Mouse (Mus musculus) lung, postnatal 0 days (tissue): ENCODE measurements around the gene Ptges3l. TPM values are rescaled to one million over a fixed set of nuclear protein-coding genes. Genes with fewer than 3 reads are reported as not detected.

Source experiments
- ATAC-seq: fragments of 200-750 bp; cut with Nextera tagmentation; 2 replicates; pipeline ENCODE4 v1.8.0; 2017; ENCODE audit warnings: moderate library complexity
- DNase-seq: peaks from one replicate; pipeline ENCODE4 v3.0.0-alpha.2; 2016; ENCODE audit warnings: low spot score
- H3K27ac ChIP-seq: fragments of 300-500 bp; sonication (generic); 2 replicates; pipeline ENCODE4 v1.5.1; 2014; ENCODE audit warnings: antibody characterized with exemption, mild to moderate bottlenecking, low read length, mixed read lengths
- H3K27me3 ChIP-seq: fragments of 300-500 bp; sonication (generic); replicated peaks from 2 replicates; pipeline ENCODE4 v1.6.1; 2014; ENCODE audit warnings: low read length, mixed read lengths; ENCODE audit not compliant: insufficient read depth
- H3K36me3 ChIP-seq: fragments of 300-500 bp; sonication (generic); 2 replicates; pipeline ENCODE4 v1.6.1; 2014; ENCODE audit warnings: low read length, mixed read lengths; ENCODE audit not compliant: insufficient read depth
- H3K4me1 ChIP-seq: fragments of 300-500 bp; sonication (generic); 2 replicates; pipeline ENCODE4 v1.6.1; 2014; ENCODE audit warnings: antibody characterized with exemption, low read depth, low read length, mixed read lengths; ENCODE audit not compliant: insufficient read depth
- H3K4me2 ChIP-seq: fragments of 300-500 bp; sonication (generic); replicated peaks from 2 replicates; pipeline ENCODE4 v1.6.1; 2014; ENCODE audit warnings: low read depth, mild to moderate bottlenecking, low read length, moderate library complexity, mixed read lengths
- H3K4me3 ChIP-seq: fragments of 300-500 bp; sonication (generic); 2 replicates; pipeline ENCODE4 v1.5.1; 2014; ENCODE audit warnings: low read depth, low read length
- H3K9ac ChIP-seq: fragments of 300-500 bp; sonication (generic); replicated peaks from 2 replicates; pipeline ENCODE4 v1.6.1; 2014; ENCODE audit warnings: low read depth, mild to moderate bottlenecking
- H3K9me3 ChIP-seq: fragments of 300-500 bp; sonication (generic); 2 replicates; pipeline ENCODE4 v1.6.1; 2016; ENCODE audit warnings: low read length, mixed read lengths
- CTCF ChIP-seq: IDR thresholded peaks from 2 replicates; pipeline ENCODE4 v1.5.1; 2016; ENCODE audit warnings: antibody characterized with exemption, mild to moderate bottlenecking
- EP300 ChIP-seq: IDR thresholded peaks from 2 replicates; pipeline ENCODE4 v1.6.1; 2016; ENCODE audit warnings: antibody characterized with exemption, mild to moderate bottlenecking, control low read depth
- WGBS: fragments of 180-500 bp; shearing (Covaris S2); extraction: QIAGEN DNeasy Blood & Tissue Kit; methylation state at CpG from one replicate; pipeline ENCODE4 v1.1.7; 2014; 5-methylcytosine and 5-hydroxymethylcytosine counted together
- polyA plus RNA-seq: library from polyadenylated mRNA; unstranded; fragments of >200 nt; fragmentation: Nextera tagmentation; extraction: Ambion mirVana; gene quantifications from 2 replicates; pipeline ENCODE4 v1.2.1, GENCODE M21; 2015

Gene Ptges3l
- polyA plus RNA-seq, 1 experiment from 2014 or later: 6.5 TPM

DNA sequence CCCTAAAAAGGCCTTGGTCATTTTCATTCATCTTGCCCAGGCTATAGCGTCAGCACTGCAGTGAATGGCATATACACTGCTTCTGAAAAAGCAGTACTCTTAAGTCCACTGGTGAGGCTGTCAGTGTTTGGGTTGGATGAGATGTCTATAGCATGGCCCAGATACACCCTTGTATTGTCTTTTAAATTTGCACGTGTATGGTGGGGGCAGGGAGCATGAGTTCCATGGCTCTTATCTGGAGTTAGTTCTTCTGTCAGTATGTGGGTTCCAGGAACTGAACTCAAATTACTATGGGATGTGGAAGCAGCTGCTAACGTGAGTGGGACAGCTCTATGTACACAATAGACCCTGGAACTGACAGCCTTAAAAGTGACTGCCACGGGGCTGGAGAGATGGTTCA is 10.7 kb upstream of the Ptges3l start:
- WGBS: 52% methylated on average over 4 of the region's 4 CpGs
- TF ChIP-seq EP300 (no peak), CTCF (no peak)
- Histone ChIP-seq H3K4me3 (no peak overlapping the region), H3K27me3 (no peaks in the 10 kb centered on the region), H3K27ac (no peak overlapping the region), H3K4me1 (no peaks in the 10 kb centered on the region), H3K4me2 (no peak overlapping the region), H3K36me3 (peaks cover 23% of the 10 kb centered on the region), H3K9me3 (no peaks in the 10 kb centered on the region), H3K9ac (no peak overlapping the region)
- no peak for DNase-seq
- ATAC-seq: peak; percentile 67; the same call in 1 of the 2 replicates

DNA sequence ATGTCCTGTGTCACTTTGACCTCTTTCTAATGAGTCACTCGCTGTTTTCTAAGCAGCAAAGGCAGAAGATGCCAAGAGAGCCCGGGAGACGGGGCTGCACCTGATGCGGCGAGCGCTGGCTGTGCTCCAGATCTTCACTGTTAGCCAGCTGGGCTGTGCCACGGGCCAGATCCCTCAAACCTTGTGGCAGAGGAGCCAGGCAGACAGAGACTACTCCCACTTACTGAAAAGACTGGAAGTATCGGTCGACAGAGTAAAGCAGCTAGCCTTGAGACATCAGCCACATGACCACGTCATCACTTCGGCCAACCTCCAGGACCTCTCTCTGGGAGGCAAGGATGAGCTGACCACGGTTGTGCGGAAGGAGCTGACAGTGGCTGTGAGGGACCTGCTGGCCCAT is 8.3 kb upstream of the Ptges3l start:
- DNase-seq (no peak), ATAC-seq (no peak)
- TF ChIP-seq CTCF (no peak), EP300 (no peak)
- Histone ChIP-seq H3K9ac (no peak overlapping the region), H3K27me3 (no peaks in the 10 kb centered on the region), H3K36me3 (peaks cover 23% of the 10 kb centered on the region), H3K4me2 (no peak overlapping the region), H3K9me3 (no peaks in the 10 kb centered on the region), H3K4me3 (no peak overlapping the region), H3K27ac (no peak overlapping the region), H3K4me1 (no peaks in the 10 kb centered on the region)
- 89% methylated on average over 13 of the region's 13 CpGs for WGBS

DNA sequence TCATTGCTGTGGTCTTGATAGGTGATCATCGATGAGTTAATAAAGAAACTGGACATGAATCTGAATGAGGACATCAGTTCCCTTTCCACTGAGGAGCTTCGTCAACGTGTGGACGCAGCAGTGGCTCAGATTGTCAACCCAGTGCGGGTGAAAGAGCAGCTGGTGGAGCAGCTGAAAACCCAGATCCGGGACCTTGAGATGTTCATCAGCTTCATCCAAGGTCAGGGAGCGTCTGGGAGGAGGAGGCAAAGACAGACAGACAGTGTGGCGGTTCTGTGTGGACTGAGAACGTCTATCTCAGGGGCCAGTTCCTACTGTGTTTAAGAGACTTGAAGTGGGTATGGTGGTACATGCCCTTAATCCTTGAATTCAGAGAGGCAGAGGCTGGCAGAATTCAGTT is 6.2 kb upstream of the Ptges3l start:
- no peak overlapping the region for H3K9ac ChIP-seq
- 91% methylated on average over 9 of the region's 9 CpGs for WGBS
- no peak for TF ChIP-seq CTCF
- TF ChIP-seq EP300: no peak
- H3K27me3 ChIP-seq: no peaks in the 10 kb centered on the region
- no peak overlapping the region for H3K4me2 ChIP-seq
- peaks cover 23% of the 10 kb centered on the region for H3K36me3 ChIP-seq
- no peak for ATAC-seq
- H3K4me1 ChIP-seq: peaks cover under 1% of the 10 kb centered on the region
- no peak for DNase-seq
- no peak overlapping the region for H3K4me3 ChIP-seq
- H3K9me3 ChIP-seq: no peaks in the 10 kb centered on the region
- H3K27ac ChIP-seq: no peak overlapping the region

DNA sequence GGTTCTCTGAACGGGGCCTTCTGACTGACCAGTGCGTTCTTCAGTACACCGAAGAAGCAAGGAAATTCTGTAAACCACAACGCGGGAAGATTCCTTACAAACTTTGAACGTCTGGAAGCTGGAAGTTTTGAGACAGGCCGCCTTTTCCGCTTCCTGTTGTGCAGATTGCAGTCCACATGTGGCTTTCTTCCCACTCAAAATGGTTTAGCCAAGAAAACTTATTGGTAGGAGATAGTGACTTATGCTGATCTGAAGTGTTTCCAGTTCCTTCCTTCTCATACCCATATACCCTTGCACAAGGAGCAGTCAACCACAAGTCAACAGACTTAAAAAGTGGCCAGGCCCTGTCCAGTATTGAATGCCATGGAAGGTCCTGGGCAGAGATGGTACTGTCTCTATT is 1.0 kb upstream of the Ptges3l start:
- H3K36me3 ChIP-seq: peaks cover under 1% of the 10 kb centered on the region; the same call in 1 of the 2 replicates
- H3K27ac ChIP-seq: no peak overlapping the region
- TF ChIP-seq CTCF (no peak), EP300 (no peak)
- DNase-seq (no peak), ATAC-seq (no peak)
- H3K27me3 ChIP-seq: no peaks in the 10 kb centered on the region
- peak overlapping the region; percentile 58; the same call in 1 of the 2 replicates for H3K9ac ChIP-seq
- WGBS: 39% methylated on average over 8 of the region's 8 CpGs
- no peaks in the 10 kb centered on the region for H3K9me3 ChIP-seq
- H3K4me1 ChIP-seq: peaks cover 13% of the 10 kb centered on the region
- H3K4me2 ChIP-seq: peak overlapping the region; percentile 81
- peak overlapping the region; percentile 73; the same call in 1 of the 2 replicates for H3K4me3 ChIP-seq

DNA sequence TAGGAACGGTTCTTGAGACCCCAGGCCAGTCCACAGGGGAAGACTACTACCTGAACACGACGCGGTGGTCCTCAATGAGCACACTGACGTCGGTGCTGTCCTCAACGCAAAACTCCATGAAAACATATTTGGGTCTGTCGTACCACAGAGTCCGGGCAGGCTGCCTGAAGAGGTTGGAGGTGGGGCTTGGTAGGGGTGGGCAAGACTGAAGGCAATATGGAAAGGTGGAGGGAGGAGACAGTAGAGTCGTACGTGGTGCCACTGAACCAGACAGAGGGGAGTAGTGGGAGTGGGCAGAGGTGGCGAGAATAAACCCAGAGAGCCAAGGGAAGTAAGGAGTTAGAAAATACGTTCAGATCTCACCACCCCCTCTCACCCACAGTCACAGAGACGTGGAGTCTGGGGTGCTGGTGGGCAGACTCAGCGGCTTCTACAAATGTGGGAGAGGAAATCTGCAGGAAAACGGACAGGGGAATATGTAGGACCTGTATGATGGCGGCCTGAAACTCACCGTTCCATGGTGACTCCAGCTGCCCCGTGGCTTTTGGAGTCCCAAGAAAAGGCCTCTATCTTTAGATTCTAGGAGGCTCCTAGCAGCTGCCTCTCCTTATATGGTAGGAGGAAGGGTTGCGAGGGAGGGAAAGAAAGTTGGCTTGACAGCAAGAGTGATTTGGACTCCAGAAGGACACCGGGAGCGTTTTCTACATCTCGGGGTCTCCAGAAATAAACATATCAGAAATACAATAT is 855 bp downstream of the Ptges3l start, which contains the start of gene Gm27029:
Gene Gm27029, minus strand, starts transcription at position 692 of the 747 bp plus-strand sequence.
- no peaks in the 10 kb centered on the region for H3K36me3 ChIP-seq
- DNase-seq: peak; percentile 87
- H3K4me1 ChIP-seq: peaks cover 13% of the 10 kb centered on the region
- 2% methylated on average over 23 of the region's 23 CpGs for WGBS
- ATAC-seq: peak; percentile 65
- H3K4me2 ChIP-seq: peak within 1 kb of the TSS; percentile 81
- TF ChIP-seq CTCF: no peak
- no peak for TF ChIP-seq EP300
- no peaks in the 10 kb centered on the region for H3K9me3 ChIP-seq
- peak within 1 kb of the TSS; percentile 73 for H3K4me3 ChIP-seq
- H3K27ac ChIP-seq: peak within 1 kb of the TSS; percentile 87
- H3K27me3 ChIP-seq: no peaks in the 10 kb centered on the region
- peak within 1 kb of the TSS; percentile 58 for H3K9ac ChIP-seq

DNA sequence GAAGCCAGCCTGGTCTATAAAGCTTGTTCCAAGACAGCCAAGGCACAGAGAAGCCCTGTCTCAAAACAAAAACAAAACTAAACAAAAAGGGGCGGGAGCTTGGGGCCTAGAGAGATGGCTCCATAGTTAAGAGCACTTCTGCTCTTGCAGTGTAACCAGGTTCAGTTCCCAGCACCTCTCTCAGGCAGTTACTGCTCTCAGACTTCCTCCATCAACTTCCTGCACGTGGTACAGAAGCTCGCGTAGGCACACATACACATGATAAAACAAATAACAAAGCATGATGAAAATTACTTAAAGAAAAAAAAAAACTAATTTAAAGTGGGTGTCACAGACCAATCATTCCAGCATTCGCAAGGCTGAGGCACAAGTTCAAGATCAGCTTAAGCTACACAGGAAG is 5.0 kb downstream of the Ptges3l start:
- no peaks in the 10 kb centered on the region for H3K36me3 ChIP-seq
- H3K27me3 ChIP-seq: no peaks in the 10 kb centered on the region
- 74% methylated on average over 5 of the region's 5 CpGs for WGBS
- no peak overlapping the region for H3K4me2 ChIP-seq
- ATAC-seq (no peak), DNase-seq (no peak)
- TF ChIP-seq CTCF (no peak), EP300 (no peak)
- H3K9ac ChIP-seq: no peak overlapping the region
- no peak overlapping the region for H3K27ac ChIP-seq
- H3K4me3 ChIP-seq: no peak overlapping the region
- no peaks in the 10 kb centered on the region for H3K9me3 ChIP-seq
- peaks cover 10% of the 10 kb centered on the region for H3K4me1 ChIP-seq
